Mouse (Mus musculus) lung, postnatal 0 days (tissue): ENCODE measurements around the gene Lpcat1.

ENCODE experiments used
- CTCF ChIP-seq: IDR thresholded peaks from 2 replicates; pipeline ENCODE4 v1.5.1; 2016; ENCODE audit warnings: antibody characterized with exemption, mild to moderate bottlenecking
- EP300 ChIP-seq: IDR thresholded peaks from 2 replicates; pipeline ENCODE4 v1.6.1; 2016; ENCODE audit warnings: antibody characterized with exemption, mild to moderate bottlenecking, control low read depth

GRCm38 (mm10) chr13:73429605-73430321, 37.2 kb upstream of the Lpcat1 start:
- no peak for TF ChIP-seq CTCF
- no peak for TF ChIP-seq EP300
